Mouse (Mus musculus): Measurements from ENCODE around the gene Mat2a.

Mat2a gene

GRCm38 (mm10) chr6:72383952-72384351 lies 55.4 kb downstream of the Mat2a start:
- no peak for DNase-seq (ENCODE audit: extremely low read depth, low read depth, low spot score)

GRCm38 (mm10) chr6:72383142-72383820 lies 56.1 kb downstream of the Mat2a start:
- no peak for DNase-seq (ENCODE audit: extremely low read depth, low read depth, low spot score)
